Mouse (Mus musculus) heart, postnatal 0 days (tissue): ENCODE measurements around the gene Lrrc34. TPM values are rescaled to one million over a fixed set of nuclear protein-coding genes. Genes with fewer than 3 reads are reported as not detected.

ENCODE experiments used
- ATAC-seq: fragments of 200-750 bp; cut with Nextera tagmentation; 2 replicates; pipeline ENCODE4 v1.8.0; 2017; ENCODE audit warnings: low read depth, moderate number of reproducible peaks, moderate library complexity; ENCODE audit not compliant: insufficient read depth
- DNase-seq: peaks from one replicate; pipeline ENCODE4 v3.0.0-alpha.2; 2016; ENCODE audit warnings: low spot score
- H3K27ac ChIP-seq: fragments of 300-500 bp; sonication (generic); 2 replicates; pipeline ENCODE4 v1.5.1; 2014; ENCODE audit warnings: low read depth, mild to moderate bottlenecking
- H3K27me3 ChIP-seq: fragments of 300-500 bp; sonication (generic); 2 replicates; pipeline ENCODE4 v1.6.1; 2014; ENCODE audit warnings: low read length, mixed read lengths; ENCODE audit not compliant: control insufficient read depth, insufficient read depth
- H3K36me3 ChIP-seq: fragments of 300-500 bp; sonication (generic); replicated peaks from 2 replicates; pipeline ENCODE4 v1.6.1; 2014; ENCODE audit warnings: low read length, mixed read lengths; ENCODE audit not compliant: control insufficient read depth, insufficient read depth
- H3K4me1 ChIP-seq: fragments of 300-500 bp; sonication (generic); 2 replicates; pipeline ENCODE4 v1.6.1; 2014; ENCODE audit warnings: antibody characterized with exemption; ENCODE audit not compliant: control insufficient read depth, insufficient read depth
- H3K4me2 ChIP-seq: fragments of 300-500 bp; sonication (generic); 2 replicates; pipeline ENCODE4 v1.6.1; 2014; ENCODE audit warnings: low read depth, mild to moderate bottlenecking, low read length, moderate library complexity
- H3K4me3 ChIP-seq: fragments of 300-500 bp; sonication (generic); 2 replicates; pipeline ENCODE4 v1.5.1; 2014; ENCODE audit warnings: low read depth, low read length
- H3K9ac ChIP-seq: fragments of 300-500 bp; sonication (generic); replicated peaks from 2 replicates; pipeline ENCODE4 v1.6.1; 2014; ENCODE audit warnings: low read depth, low read length, mixed read lengths
- H3K9me3 ChIP-seq: fragments of 300-500 bp; sonication (generic); replicated peaks from 2 replicates; pipeline ENCODE4 v1.6.1; 2016; ENCODE audit warnings: low read length; ENCODE audit not compliant: control insufficient read depth
- CTCF ChIP-seq: IDR thresholded peaks from 2 replicates; pipeline ENCODE4 v1.5.1; 2016; ENCODE audit warnings: antibody characterized with exemption, control low read depth, low read depth
- EP300 ChIP-seq: IDR thresholded peaks from 2 replicates; pipeline ENCODE4 v1.6.1; 2016; ENCODE audit warnings: antibody characterized with exemption, low read depth
- WGBS: fragments of 180-500 bp; shearing (Covaris S2); extraction: QIAGEN DNeasy Blood & Tissue Kit; methylation state at CpG from one replicate; pipeline ENCODE4 v1.1.7; 2014; 5-methylcytosine and 5-hydroxymethylcytosine counted together
- polyA plus RNA-seq: library from polyadenylated mRNA; unstranded; fragments of >200 nt; fragmentation: Nextera tagmentation; extraction: Ambion mirVana; gene quantifications from 2 replicates; pipeline ENCODE4 v1.2.1, GENCODE M21; 2015
- total RNA-seq: library from RNA; depleted of rRNA; stranded (reverse); fragments of >200 nt; gene quantifications from 2 replicates; pipeline ENCODE4 v1.2.3, GENCODE M21; 2014; ENCODE audit warnings: low replicate concordance

Lrrc34 gene
- total and polyA plus RNA-seq, 2 experiments from 2014 or later: 0.18 TPM; not detected in 1

GRCm38 (mm10) chr3:30603256-30603655 is 44.4 kb downstream of the Lrrc34 start:
- no peak for DNase-seq
- Histone ChIP-seq H3K4me3 (peak overlapping the region; percentile 95), H3K36me3 (peaks cover 36% of the 10 kb centered on the region), H3K4me1 (peaks cover 12% of the 10 kb centered on the region), H3K9ac (peak overlapping the region; percentile 94), H3K4me2 (peak overlapping the region; percentile 75), H3K9me3 (no peaks in the 10 kb centered on the region), H3K27ac (peak overlapping the region; percentile 98; the same call in 1 of the 2 replicates), H3K27me3 (no peaks in the 10 kb centered on the region)
- TF ChIP-seq EP300: no peak
- no peak for TF ChIP-seq CTCF
- ATAC-seq: no peak
- WGBS: 38% methylated on average over 10 of the region's 10 CpGs

- H3K4me1 ChIP-seq: peaks cover 12% of the 10 kb centered on the region
- under 1% methylated on average over 27 of the region's 27 CpGs for WGBS
- H3K4me2 ChIP-seq: peak overlapping the region; percentile 75
- no peaks in the 10 kb centered on the region for H3K9me3 ChIP-seq
- DNase-seq (peak; percentile 65), ATAC-seq (peak; percentile 27)
- peak overlapping the region; percentile 94 for H3K9ac ChIP-seq
- peaks cover 31% of the 10 kb centered on the region for H3K36me3 ChIP-seq
- H3K4me3 ChIP-seq: peak overlapping the region; percentile 95
- TF ChIP-seq CTCF (no peak), EP300 (no peak)
- peak overlapping the region; percentile 98 for H3K27ac ChIP-seq
- no peaks in the 10 kb centered on the region for H3K27me3 ChIP-seq
Observed at GRCm38 (mm10) chr3:30602740-30603098, 45.0 kb downstream of the Lrrc34 start.

- Histone ChIP-seq H3K36me3 (peaks cover 26% of the 10 kb centered on the region), H3K27me3 (no peaks in the 10 kb centered on the region), H3K4me2 (peak within 1 kb of the TSS; percentile 75), H3K9me3 (no peaks in the 10 kb centered on the region), H3K27ac (peak within 1 kb of the TSS; percentile 98), H3K4me1 (peaks cover 12% of the 10 kb centered on the region), H3K9ac (peak within 1 kb of the TSS; percentile 94), H3K4me3 (peak within 1 kb of the TSS; percentile 95)
- ATAC-seq: peak; percentile 93
- TF ChIP-seq CTCF (peak; percentile 53), EP300 (no peak)
- peak; percentile 98 for DNase-seq
- WGBS: 0% methylated on average over 40 of the region's 40 CpGs
Observed at GRCm38 (mm10) chr3:30602065-30602739, 45.5 kb downstream of the Lrrc34 start, which contains the start of gene Mynn. Gene Mynn (plus strand): TSS chr3:30602065.

- under 1% methylated on average over 13 of the region's 13 CpGs for WGBS
- H3K4me1 ChIP-seq: peaks cover 12% of the 10 kb centered on the region
- ATAC-seq (no peak), DNase-seq (no peak)
- H3K4me3 ChIP-seq: peak overlapping the region; percentile 95
- TF ChIP-seq CTCF (no peak), EP300 (no peak)
- peak overlapping the region; percentile 75 for H3K4me2 ChIP-seq
- no peaks in the 10 kb centered on the region for H3K27me3 ChIP-seq
- no peaks in the 10 kb centered on the region for H3K9me3 ChIP-seq
- peak overlapping the region; percentile 94 for H3K9ac ChIP-seq
- H3K27ac ChIP-seq: peak overlapping the region; percentile 98
- H3K36me3 ChIP-seq: peaks cover 23% of the 10 kb centered on the region
Observed at GRCm38 (mm10) chr3:30601610-30602064, 46.0 kb downstream of the Lrrc34 start.

GRCm38 (mm10) chr3:30601175-30601574 is 46.5 kb downstream of the Lrrc34 start:
- H3K4me1 ChIP-seq: peaks cover 12% of the 10 kb centered on the region
- H3K4me3 ChIP-seq: peak overlapping the region; percentile 95
- under 1% methylated on average over 17 of the region's 17 CpGs for WGBS
- H3K27me3 ChIP-seq: no peaks in the 10 kb centered on the region
- ATAC-seq (peak; percentile 10; the same call in 1 of the 2 replicates), DNase-seq (peak; percentile 82)
- H3K27ac ChIP-seq: peak overlapping the region; percentile 98
- no peak for TF ChIP-seq EP300
- TF ChIP-seq CTCF: no peak
- H3K9ac ChIP-seq: no peak overlapping the region
- peaks cover 19% of the 10 kb centered on the region for H3K36me3 ChIP-seq
- H3K4me2 ChIP-seq: peak overlapping the region; percentile 75
- H3K9me3 ChIP-seq: no peaks in the 10 kb centered on the region
